Mouse (Mus musculus) colon, adult 2 months (tissue): ENCODE results near the gene Morc1. TPM values are rescaled to one million over a fixed set of nuclear protein-coding genes. Genes with fewer than 3 reads are reported as not detected.

ENCODE experiments used
- polyA plus RNA-seq: library from polyadenylated mRNA; depleted of rRNA; stranded (reverse); fragments of >200 nt; gene quantifications from 2 replicates; pipeline ENCODE4 v1.2.3, GENCODE M21; 2012; rRNA removed

Morc1 gene
- not detected in 2 replicates for polyA plus RNA-seq

GRCm38 (mm10) chr16:48431027-48431426 lies at the start of gene Morc1:
Gene Morc1, plus strand, starts transcription at chr16:48431237.

GRCm38 (mm10) chr16:48412246-48412645 lies 18.8 kb upstream of the Morc1 start, which contains the start of gene Gm5485:
Gene Gm5485, minus strand, starts transcription at chr16:48412416.

Other genes starting within 250 kb of the Morc1 start
- gene Dppa4, start 147.5 kb upstream of the Morc1 start, polyA plus RNA-seq = not detected in 2 replicates
- not detected in 2 replicates for gene Dppa2, start 127.3 kb upstream of the Morc1 start, polyA plus RNA-seq
- 44.1 and 50.1 TPM in 2 replicates for gene Gm5485, start 18.8 kb upstream of the Morc1 start, polyA plus RNA-seq